Mouse (Mus musculus) myocyte (in vitro differentiated cells): ENCODE data around the gene Igfbp2. TPM values are rescaled to one million over a fixed set of nuclear protein-coding genes. Genes with fewer than 3 reads are reported as not detected.

Source experiments
- H3K27me3 ChIP-seq: one replicate; pipeline ENCODE4 v1.6.1; 2011; ENCODE audit not compliant: control insufficient read depth, insufficient read depth, insufficient read length
- H3K36me3 ChIP-seq: one replicate; pipeline ENCODE4 v1.6.1; 2011; ENCODE audit not compliant: control insufficient read depth, insufficient read depth
- H3K4me2 ChIP-seq: one replicate; pipeline ENCODE4 v1.6.1; 2011; ENCODE audit warnings: low read depth, control low read depth
- H3K4me3 ChIP-seq: one replicate; pipeline ENCODE4 v1.5.1; 2011; ENCODE audit warnings: mild to moderate bottlenecking, control low read depth, moderate library complexity
- H3K79me2 ChIP-seq: one replicate; pipeline ENCODE4 v1.6.1; 2011; ENCODE audit not compliant: control insufficient read depth, insufficient read depth
- H3ac ChIP-seq: one replicate; pipeline ENCODE4 v1.6.1; 2011; ENCODE audit not compliant: control insufficient read depth, insufficient read length
- CEBPB ChIP-seq: IDR thresholded peaks from 2 replicates; pipeline ENCODE4 v1.6.1; 2011; ENCODE audit warnings: mild to moderate bottlenecking, moderate library complexity; ENCODE audit not compliant: poor library complexity, insufficient read depth, severe bottlenecking
- E2F4 ChIP-seq: IDR thresholded peaks from one replicate; pipeline ENCODE4 v1.6.1; 2011; ENCODE audit warnings: mild to moderate bottlenecking, control low read depth, moderate library complexity; ENCODE audit not compliant: insufficient read depth
- MAX ChIP-seq: IDR thresholded peaks from one replicate; pipeline ENCODE4 v1.6.1; 2011; ENCODE audit warnings: low read depth, mild to moderate bottlenecking, control low read depth
- MYOD1 ChIP-seq, 3 experiments: IDR thresholded peaks; one replicate each; pipeline ENCODE4 v1.6.1; 2011; ENCODE audit warnings: control low read depth in 2 of 3, low read depth in 2 of 3, mild to moderate bottlenecking in 2 of 3, moderate library complexity in 1 of 3; ENCODE audit not compliant: insufficient read length in 2 of 3, control insufficient read depth in 1 of 3
- MYOG ChIP-seq, 3 experiments: IDR thresholded peaks; one replicate each; pipeline ENCODE4 v1.6.1; 2011; ENCODE audit warnings: control low read depth in 2 of 3, low read depth in 2 of 3, mild to moderate bottlenecking in 2 of 3; ENCODE audit not compliant: insufficient read length in 2 of 3, control insufficient read depth in 1 of 3, insufficient read depth in 1 of 3
- POLR2A ChIP-seq: IDR thresholded peaks from one replicate; pipeline ENCODE4 v1.6.1; 2011; ENCODE audit warnings: low read depth, mild to moderate bottlenecking, control low read depth, moderate library complexity; ENCODE audit not compliant: insufficient read length
- POLR2AphosphoS2 ChIP-seq: IDR thresholded peaks from one replicate; pipeline ENCODE4 v1.6.1; 2011; ENCODE audit warnings: low read depth, control low read depth; ENCODE audit not compliant: insufficient read length
- REST ChIP-seq: IDR thresholded peaks from one replicate; pipeline ENCODE4 v1.6.1; 2011; ENCODE audit warnings: mild to moderate bottlenecking, control low read depth, moderate library complexity; ENCODE audit not compliant: insufficient read depth, insufficient read length
- SRF ChIP-seq: IDR thresholded peaks from one replicate; pipeline ENCODE4 v1.6.1; 2011; ENCODE audit warnings: low read depth; ENCODE audit not compliant: control insufficient read depth, insufficient read length
- TCF12 ChIP-seq: IDR thresholded peaks from one replicate; pipeline ENCODE4 v1.6.1; 2011; ENCODE audit warnings: mild to moderate bottlenecking, control low read depth; ENCODE audit not compliant: poor library complexity, insufficient read depth, severe bottlenecking
- TCF3 ChIP-seq: IDR thresholded peaks from one replicate; pipeline ENCODE4 v1.6.1; 2011; ENCODE audit warnings: low read depth, control low read depth; ENCODE audit not compliant: insufficient read length
- USF1 ChIP-seq: IDR thresholded peaks from one replicate; pipeline ENCODE4 v1.6.1; 2011; ENCODE audit warnings: low read depth, mild to moderate bottlenecking, control low read depth, moderate library complexity
- polyA plus RNA-seq: library from polyadenylated mRNA; unstranded; fragments of >200 nt; fragmentation: generic; extraction: Trizol; gene quantifications from one replicate; pipeline ENCODE4 v1.2.1, GENCODE M21; 2012; ENCODE audit warnings: missing spikeins

Gene Igfbp2
- polyA plus RNA-seq, 1 experiment = 83.7 TPM

DNA sequence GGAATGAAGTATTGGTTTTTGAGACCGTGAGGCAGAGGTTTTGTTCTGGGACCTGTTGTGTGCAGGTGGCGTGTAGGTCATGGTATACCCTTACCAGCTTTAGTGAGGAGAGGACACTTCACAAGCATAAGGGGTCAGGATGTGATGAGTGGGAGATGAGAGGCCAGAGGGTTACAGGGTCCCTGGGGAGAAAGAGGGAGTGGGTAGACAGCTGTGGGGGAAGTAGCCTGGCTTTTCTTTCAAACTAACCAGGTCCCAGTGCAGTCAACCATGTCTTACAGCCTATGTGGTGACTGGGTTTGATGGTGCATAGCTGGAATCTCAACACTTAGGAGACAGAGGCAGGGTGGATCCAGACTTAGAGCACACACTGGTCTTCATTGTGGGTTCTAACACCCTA lies 6.2 kb downstream of the Igfbp2 start:
- H3K36me3 ChIP-seq = no peaks in the 10 kb centered on the region
- H3K4me3 ChIP-seq = no peak overlapping the region
- no peak overlapping the region for H3K4me2 ChIP-seq
- no peak overlapping the region for H3ac ChIP-seq
- peaks cover 10% of the 10 kb centered on the region for H3K79me2 ChIP-seq
- H3K27me3 ChIP-seq = no peaks in the 10 kb centered on the region
- TF ChIP-seq POLR2AphosphoS2 (no peak), MAX (no peak), TCF12 (no peak), MYOD1 (IDR thresholded peaks at IDR 0.05; ENCODE audit: control insufficient read depth in 1 of 3, insufficient read length in 2 of 3, low read depth in 2 of 3) (no peak), CEBPB (no peak), POLR2A (no peak), REST (no peak), USF1 (no peak)

DNA sequence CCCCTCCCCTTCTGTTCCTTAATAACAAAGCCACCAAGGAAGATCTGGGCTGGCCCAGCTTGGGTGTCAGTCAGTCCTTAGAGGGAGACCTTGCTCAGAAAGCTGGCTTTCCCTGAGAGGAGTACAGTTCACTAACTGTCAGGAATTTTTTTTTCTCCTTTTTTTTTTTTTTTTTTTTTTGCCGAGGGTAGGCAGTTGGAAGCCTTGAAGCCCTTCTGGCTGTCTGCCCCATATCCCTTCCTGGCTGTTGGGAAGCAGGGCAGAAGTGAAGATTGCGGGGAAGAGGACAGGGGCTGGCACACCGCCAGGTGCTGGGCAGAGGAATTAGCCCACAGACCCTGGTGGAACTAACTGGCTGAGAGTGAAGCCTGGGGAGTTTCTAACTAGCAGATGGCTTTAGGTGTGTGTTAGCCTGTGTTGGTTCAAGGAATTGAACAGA lies 8.4 kb downstream of the Igfbp2 start:
- H3ac ChIP-seq = no peak overlapping the region
- no peak overlapping the region for H3K4me3 ChIP-seq
- H3K27me3 ChIP-seq = no peaks in the 10 kb centered on the region
- no peak overlapping the region for H3K4me2 ChIP-seq
- no peak for TF ChIP-seq TCF3
- TF ChIP-seq POLR2AphosphoS2 = no peak
- TF ChIP-seq SRF = no peak
- TF ChIP-seq POLR2A = no peak
- no peak for TF ChIP-seq CEBPB
- TF ChIP-seq REST = no peak
- TF ChIP-seq MAX = no peak
- no peaks in the 10 kb centered on the region for H3K36me3 ChIP-seq
- no peaks in the 10 kb centered on the region for H3K79me2 ChIP-seq

DNA sequence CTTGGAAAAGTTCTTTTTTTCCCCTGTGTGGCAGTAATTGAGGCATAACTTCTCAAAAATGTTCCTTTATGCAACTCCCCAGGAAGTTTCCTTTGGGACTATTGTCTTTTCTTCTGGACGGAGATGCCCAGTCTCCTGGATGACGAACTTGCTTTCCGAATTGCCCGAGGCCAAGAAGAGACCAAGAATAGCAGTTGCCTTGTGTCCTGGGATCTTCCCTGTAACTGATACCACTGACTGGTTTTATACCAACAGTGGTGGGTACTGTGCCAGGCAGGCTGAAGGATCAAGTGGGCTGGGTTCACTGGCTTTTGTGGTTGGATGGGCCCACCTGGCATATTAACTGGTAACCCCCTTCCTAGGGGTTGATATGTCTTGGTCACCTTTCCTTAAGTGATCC lies 9.3 kb downstream of the Igfbp2 start:
- Histone ChIP-seq H3K4me2 (peak overlapping the region; percentile 15), H3K4me3 (no peak overlapping the region), H3K79me2 (no peaks in the 10 kb centered on the region), H3K27me3 (no peaks in the 10 kb centered on the region), H3ac (no peak overlapping the region), H3K36me3 (no peaks in the 10 kb centered on the region)
- TF ChIP-seq MYOD1 (IDR thresholded peaks at IDR 0.05; ENCODE audit: control insufficient read depth in 1 of 3, insufficient read length in 2 of 3, low read depth in 2 of 3) (no peak), SRF (no peak), MYOG (IDR thresholded peaks at IDR 0.05; ENCODE audit: control insufficient read depth in 1 of 3, insufficient read depth in 1 of 3, insufficient read length in 2 of 3, low read depth in 2 of 3) (no peak), E2F4 (no peak), TCF3 (no peak), USF1 (no peak), REST (no peak), POLR2AphosphoS2 (no peak), TCF12 (no peak), MAX (no peak), POLR2A (no peak), CEBPB (no peak)

DNA sequence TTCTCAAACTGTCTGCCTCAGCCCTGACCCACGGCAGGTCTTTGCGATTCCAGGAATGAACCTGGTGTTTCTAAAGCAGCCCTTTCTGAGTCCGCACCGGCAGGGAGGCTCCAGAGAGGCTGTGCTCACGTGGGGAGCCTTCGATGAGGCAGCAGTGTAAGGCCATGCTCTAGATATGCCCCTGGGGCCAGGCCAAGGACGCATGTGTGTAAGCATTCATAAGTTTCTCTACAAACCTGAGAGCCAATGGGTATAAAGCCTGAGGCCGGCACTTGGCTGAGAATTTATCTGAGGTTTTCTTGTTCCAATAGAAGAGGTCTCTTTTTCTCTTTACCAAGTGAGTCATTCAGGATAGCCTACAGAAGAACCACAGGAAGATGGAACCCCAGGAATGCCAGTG lies 15.1 kb downstream of the Igfbp2 start:
- Histone ChIP-seq H3ac (no peak overlapping the region), H3K27me3 (no peaks in the 10 kb centered on the region), H3K79me2 (no peaks in the 10 kb centered on the region), H3K36me3 (no peaks in the 10 kb centered on the region), H3K4me3 (no peak overlapping the region), H3K4me2 (peak overlapping the region; percentile 13)
- TF ChIP-seq USF1 (no peak), REST (no peak), CEBPB (no peak), SRF (no peak), MAX (no peak), E2F4 (no peak), POLR2AphosphoS2 (no peak), MYOD1 (IDR thresholded peaks at IDR 0.05; ENCODE audit: control insufficient read depth in 1 of 3, insufficient read length in 2 of 3, low read depth in 2 of 3) (no peak), POLR2A (no peak), TCF3 (no peak), TCF12 (no peak), MYOG (IDR thresholded peaks at IDR 0.05; ENCODE audit: control insufficient read depth in 1 of 3, insufficient read depth in 1 of 3, insufficient read length in 2 of 3, low read depth in 2 of 3) (no peak)

DNA sequence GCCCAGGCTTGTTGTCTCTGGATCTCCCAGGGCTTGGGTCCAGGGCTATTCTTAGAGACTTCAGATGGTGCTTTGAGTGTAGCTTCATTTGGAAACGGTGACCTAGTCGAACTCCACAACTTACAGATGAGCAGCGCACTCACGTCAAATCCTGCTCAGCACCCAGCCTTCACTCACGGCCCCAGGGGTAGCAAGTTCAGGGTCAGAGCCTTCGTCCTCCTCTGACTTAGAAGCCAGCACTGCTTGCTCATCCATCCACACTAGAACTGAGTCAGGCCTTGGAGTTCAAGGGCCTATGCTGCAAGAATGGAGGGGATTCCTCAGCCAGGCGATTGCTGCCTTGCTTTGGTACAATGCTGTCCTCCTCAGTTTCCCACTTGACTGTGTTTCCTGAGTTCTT lies 15.5 kb downstream of the Igfbp2 start:
- Histone ChIP-seq H3ac (no peak overlapping the region), H3K4me2 (no peak overlapping the region), H3K36me3 (no peaks in the 10 kb centered on the region), H3K4me3 (no peak overlapping the region), H3K79me2 (no peaks in the 10 kb centered on the region), H3K27me3 (no peaks in the 10 kb centered on the region)
- no peak for TF ChIP-seq USF1
- no peak for TF ChIP-seq TCF3
- TF ChIP-seq MYOG (IDR thresholded peaks at IDR 0.05; ENCODE audit: control insufficient read depth in 1 of 3, insufficient read depth in 1 of 3, insufficient read length in 2 of 3, low read depth in 2 of 3) = no peak
- no peak for TF ChIP-seq MYOD1 (IDR thresholded peaks at IDR 0.05; ENCODE audit: control insufficient read depth in 1 of 3, insufficient read length in 2 of 3, low read depth in 2 of 3)
- TF ChIP-seq E2F4 = no peak
- no peak for TF ChIP-seq POLR2AphosphoS2
- TF ChIP-seq SRF = no peak
- TF ChIP-seq POLR2A = no peak
- no peak for TF ChIP-seq MAX
